Mouse (Mus musculus) limb, embryonic 15.5 days (tissue): ENCODE results near the gene Tmprss4. TPM values are rescaled to one million over a fixed set of nuclear protein-coding genes. Genes with fewer than 3 reads are reported as not detected.

Experiments
- ATAC-seq: fragments of 200-750 bp; cut with Nextera tagmentation; 2 replicates; pipeline ENCODE4 v1.8.0; 2017; ENCODE audit warnings: low read depth, moderate TSS enrichment; ENCODE audit not compliant: insufficient number of reproducible peaks, low FRiP score, low TSS enrichment
- H3K27ac ChIP-seq: fragments of 300-500 bp; sonication (generic); 2 replicates; pipeline ENCODE4 v1.5.1; 2015; ENCODE audit warnings: moderate library complexity, mild to moderate bottlenecking, inconsistent platforms
- H3K27me3 ChIP-seq: fragments of 300-500 bp; sonication (generic); 2 replicates; pipeline ENCODE4 v1.6.1; 2015; ENCODE audit warnings: inconsistent platforms
- H3K36me3 ChIP-seq: fragments of 300-500 bp; sonication (generic); 2 replicates; pipeline ENCODE4 v1.6.1; 2015; ENCODE audit warnings: inconsistent platforms
- H3K4me1 ChIP-seq: fragments of 300-500 bp; sonication (generic); 2 replicates; pipeline ENCODE4 v1.6.1; 2015; ENCODE audit warnings: inconsistent platforms
- H3K4me2 ChIP-seq: fragments of 300-500 bp; sonication (generic); 2 replicates; pipeline ENCODE4 v1.6.1; 2015; ENCODE audit warnings: mild to moderate bottlenecking, inconsistent platforms
- H3K4me3 ChIP-seq: fragments of 300-500 bp; sonication (generic); 2 replicates; pipeline ENCODE4 v1.5.1; 2015; ENCODE audit warnings: mild to moderate bottlenecking, inconsistent platforms
- H3K9ac ChIP-seq: fragments of 300-500 bp; sonication (generic); 2 replicates; pipeline ENCODE4 v1.6.1; 2015; ENCODE audit warnings: inconsistent platforms
- H3K9me3 ChIP-seq: fragments of 300-500 bp; sonication (generic); 2 replicates; pipeline ENCODE4 v1.6.1; 2016; ENCODE audit warnings: inconsistent platforms
- WGBS: fragments of 180-500 bp; shearing (Covaris S2); methylation state at CpG from one replicate; pipeline ENCODE4 v1.1.7; 2015; 5-methylcytosine and 5-hydroxymethylcytosine counted together
- polyA plus RNA-seq: library from polyadenylated mRNA; unstranded; fragments of >200 nt; fragmentation: Nextera tagmentation; extraction: Ambion mirVana; gene quantifications from 2 replicates; pipeline ENCODE4 v1.2.1, GENCODE M21; 2015

Tmprss4 gene
- 22.6 and 23.2 TPM in 2 replicates for polyA plus RNA-seq

DNA sequence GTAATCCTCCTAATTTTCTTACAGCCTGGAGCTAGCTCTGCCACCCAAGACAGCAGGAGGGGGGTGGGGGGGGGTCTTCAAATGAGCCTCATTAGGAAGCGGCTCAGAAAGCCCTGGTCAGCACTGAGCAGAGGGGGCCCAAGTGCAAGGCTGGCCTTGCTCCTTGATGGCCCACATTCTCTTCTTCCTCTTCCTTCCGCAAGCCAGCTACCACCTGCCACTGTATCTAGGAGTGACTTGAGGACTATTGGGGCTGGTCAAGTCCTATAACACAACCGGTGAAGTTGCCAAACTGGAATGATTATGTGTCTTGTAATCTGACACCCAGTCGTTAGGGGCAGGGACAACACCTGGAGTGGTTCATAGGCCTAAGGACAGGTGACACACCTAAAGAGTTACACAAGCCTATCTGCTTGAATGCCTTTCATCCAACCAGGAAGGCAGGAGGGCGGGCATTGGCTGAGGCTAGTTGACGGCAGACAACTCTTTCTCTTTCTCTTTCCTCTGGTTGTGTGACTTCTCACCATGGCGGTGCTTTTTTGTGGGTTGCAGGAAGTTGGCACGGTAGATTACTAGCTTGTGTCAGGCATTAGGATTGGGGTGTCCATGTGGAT lies at the start of gene Tmprss4:
Gene Tmprss4, minus strand, starts transcription at position 296 of the 614 bp plus-strand sequence.
- Histone ChIP-seq H3K4me3 (no peak within 1 kb of the TSS), H3K27me3 (no peaks in the 10 kb centered on the region), H3K36me3 (no peaks in the 10 kb centered on the region), H3K9ac (no peak within 1 kb of the TSS), H3K27ac (0 out of 2 replicates have a peak within 1 kb of the TSS, but pooled peaks have one; percentile 27), H3K9me3 (no peaks in the 10 kb centered on the region), H3K4me2 (no peak within 1 kb of the TSS), H3K4me1 (0 out of 2 replicates have a peak, but pooled peaks cover 3% of the 10 kb centered on the region)
- WGBS, result 56% methylated on average over 8 of the region's 8 CpGs
- ATAC-seq, result no peak

DNA sequence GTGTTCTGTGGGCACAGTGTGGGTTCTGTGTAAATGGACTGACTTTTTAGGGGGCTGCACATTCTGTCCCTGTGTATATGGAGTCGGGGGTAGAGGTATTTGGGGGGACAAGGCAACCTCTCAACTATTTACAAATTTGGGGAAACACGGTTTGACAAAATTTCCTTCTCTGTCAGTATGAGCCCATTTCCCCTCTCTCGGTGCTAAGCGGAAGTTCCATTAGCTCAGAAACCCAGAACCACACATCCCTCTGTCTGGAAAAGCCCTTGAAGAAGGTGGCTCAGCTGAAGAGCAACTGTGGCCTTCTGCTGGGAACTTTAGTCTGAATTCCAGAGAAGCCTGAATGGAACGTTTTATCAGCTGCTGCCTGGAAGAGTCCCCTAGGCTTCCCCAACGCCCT lies 48.5 kb upstream of the Tmprss4 start:
- H3K27me3 ChIP-seq, result no peaks in the 10 kb centered on the region
- no peak for ATAC-seq
- 71% methylated on average over 6 of the region's 6 CpGs for WGBS

DNA sequence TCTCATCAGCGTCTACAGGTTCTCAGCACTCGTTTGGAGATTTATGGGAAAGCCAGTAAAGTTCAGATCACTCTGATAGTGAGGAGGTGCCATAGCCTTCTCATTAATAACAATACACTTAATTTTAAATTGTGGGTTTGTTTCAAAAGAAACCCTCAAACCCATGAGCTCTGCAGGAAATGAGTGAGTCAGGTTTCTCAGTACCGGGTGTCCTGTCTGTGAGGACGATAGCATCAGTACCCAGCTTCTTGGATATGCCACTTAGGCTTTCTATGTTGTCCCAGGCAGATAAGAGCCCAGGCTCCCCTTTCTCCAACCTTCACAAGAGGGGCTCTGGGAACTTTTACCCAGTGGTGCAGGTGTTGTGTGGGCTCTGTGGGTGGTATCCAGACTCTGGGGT lies 48.1 kb upstream of the Tmprss4 start:
- H3K27ac ChIP-seq, result no peak overlapping the region
- H3K4me1 ChIP-seq, result no peaks in the 10 kb centered on the region
- no peaks in the 10 kb centered on the region for H3K27me3 ChIP-seq
- no peak overlapping the region for H3K4me3 ChIP-seq
- H3K4me2 ChIP-seq, result no peak overlapping the region
- no peak for ATAC-seq
- 51% methylated on average over 4 of the region's 4 CpGs for WGBS
- no peaks in the 10 kb centered on the region for H3K9me3 ChIP-seq
- H3K36me3 ChIP-seq, result no peaks in the 10 kb centered on the region
- H3K9ac ChIP-seq, result no peak overlapping the region

More for the DNA sequence above, 48.5 kb upstream of the Tmprss4 start:
- Histone ChIP-seq H3K36me3 (no peaks in the 10 kb centered on the region), H3K9me3 (no peaks in the 10 kb centered on the region), H3K4me1 (no peaks in the 10 kb centered on the region), H3K4me2 (no peak overlapping the region), H3K27ac (no peak overlapping the region), H3K9ac (no peak overlapping the region), H3K4me3 (no peak overlapping the region)

DNA sequence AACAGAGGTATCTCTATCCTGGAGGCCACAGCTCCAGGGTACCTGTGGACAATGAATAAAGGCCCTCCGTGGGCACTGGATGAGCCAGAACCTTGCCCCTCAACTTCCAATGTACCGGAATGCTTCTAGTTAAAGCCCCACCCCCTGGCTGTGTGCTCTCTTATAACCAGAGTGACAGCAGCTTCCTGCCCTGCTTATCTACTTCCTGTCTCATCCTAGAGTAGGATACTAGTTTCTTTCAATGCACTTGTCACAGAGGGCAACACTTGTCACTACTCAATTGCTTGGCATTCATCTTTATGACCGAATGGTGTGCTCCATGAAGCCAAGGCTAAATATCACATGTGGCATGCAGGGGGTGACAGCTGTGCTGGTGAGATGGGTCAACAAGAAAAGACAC lies 47.4 kb upstream of the Tmprss4 start:
- H3K36me3 ChIP-seq, result no peaks in the 10 kb centered on the region
- 67% methylated on average over 3 of the region's 3 CpGs for WGBS
- no peak overlapping the region for H3K4me3 ChIP-seq
- H3K4me1 ChIP-seq, result no peaks in the 10 kb centered on the region
- no peaks in the 10 kb centered on the region for H3K9me3 ChIP-seq
- no peak overlapping the region for H3K9ac ChIP-seq
- ATAC-seq, result no peak
- no peaks in the 10 kb centered on the region for H3K27me3 ChIP-seq
- H3K27ac ChIP-seq, result no peak overlapping the region
- H3K4me2 ChIP-seq, result no peak overlapping the region

DNA sequence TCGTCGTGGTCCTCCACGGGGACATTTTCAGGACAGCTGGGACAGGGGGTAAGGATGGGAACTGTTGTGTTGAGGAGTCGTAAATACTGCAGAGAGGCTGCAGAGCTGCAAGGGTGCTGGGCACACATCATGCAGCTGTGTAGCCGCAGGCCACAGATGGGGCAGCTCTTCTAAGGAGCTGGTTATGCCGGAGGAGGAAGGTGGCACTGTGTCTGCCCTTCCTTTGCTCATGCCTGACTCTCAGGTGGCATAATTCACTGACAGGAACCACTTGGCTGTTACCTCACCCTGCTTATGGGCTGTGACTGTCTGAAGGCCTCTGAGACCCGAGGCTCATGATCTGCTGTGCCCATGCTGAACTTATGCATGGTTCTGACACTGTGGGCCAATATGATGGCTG lies 46.4 kb upstream of the Tmprss4 start:
- no peak overlapping the region for H3K9ac ChIP-seq
- H3K4me3 ChIP-seq, result no peak overlapping the region
- no peaks in the 10 kb centered on the region for H3K27me3 ChIP-seq
- no peak overlapping the region for H3K27ac ChIP-seq
- no peaks in the 10 kb centered on the region for H3K9me3 ChIP-seq
- 77% methylated on average over 7 of the region's 7 CpGs for WGBS
- no peak overlapping the region for H3K4me2 ChIP-seq
- ATAC-seq, result no peak
- no peaks in the 10 kb centered on the region for H3K36me3 ChIP-seq
- no peaks in the 10 kb centered on the region for H3K4me1 ChIP-seq

DNA sequence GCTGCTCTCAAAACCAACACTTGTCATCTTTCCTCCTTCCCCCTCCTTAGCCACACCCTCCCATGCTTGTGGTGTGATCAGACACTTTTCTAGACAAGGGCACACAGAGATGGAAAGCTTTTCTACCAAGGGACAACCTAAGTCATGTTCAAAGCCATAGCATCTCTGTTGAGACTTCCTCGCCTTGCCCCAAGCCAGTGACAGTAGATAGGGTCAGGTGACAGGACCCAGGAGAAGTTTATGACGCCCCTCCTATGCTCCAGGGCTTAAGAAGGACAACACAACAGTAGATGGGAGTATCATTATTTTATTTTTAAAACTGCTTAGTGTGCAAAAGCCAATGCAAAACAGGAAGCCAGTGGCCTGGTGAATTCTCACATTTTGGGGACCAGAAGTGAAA lies 43.6 kb upstream of the Tmprss4 start:
- no peak overlapping the region for H3K9ac ChIP-seq
- no peaks in the 10 kb centered on the region for H3K4me1 ChIP-seq
- H3K36me3 ChIP-seq, result no peaks in the 10 kb centered on the region
- H3K9me3 ChIP-seq, result no peaks in the 10 kb centered on the region
- no peaks in the 10 kb centered on the region for H3K27me3 ChIP-seq
- ATAC-seq, result no peak
- H3K4me2 ChIP-seq, result no peak overlapping the region
- no peak overlapping the region for H3K4me3 ChIP-seq
- H3K27ac ChIP-seq, result no peak overlapping the region
- 73% methylated on average over 2 of the region's 2 CpGs for WGBS

DNA sequence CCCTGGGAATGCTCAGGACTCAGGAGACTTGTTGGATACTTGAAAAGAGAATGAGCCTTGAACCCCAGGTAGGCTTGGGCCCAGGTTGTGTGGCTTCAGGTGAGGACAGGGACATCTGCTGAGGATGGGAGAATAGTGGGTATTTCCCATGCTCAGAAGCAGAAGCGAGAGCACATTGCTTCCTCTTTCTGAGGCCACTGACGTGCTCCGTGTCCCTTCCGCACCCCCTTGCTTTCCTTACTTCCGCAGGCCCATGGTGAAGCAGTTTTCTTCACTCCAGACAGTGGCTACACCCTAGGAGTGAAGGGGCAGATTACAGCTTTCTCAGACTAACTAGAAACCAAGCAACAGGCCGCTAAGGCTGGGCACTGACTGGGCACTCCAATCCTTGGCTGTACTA lies 42.2 kb upstream of the Tmprss4 start:
- 88% methylated on average over 6 of the region's 6 CpGs for WGBS
- H3K9me3 ChIP-seq, result no peaks in the 10 kb centered on the region

DNA sequence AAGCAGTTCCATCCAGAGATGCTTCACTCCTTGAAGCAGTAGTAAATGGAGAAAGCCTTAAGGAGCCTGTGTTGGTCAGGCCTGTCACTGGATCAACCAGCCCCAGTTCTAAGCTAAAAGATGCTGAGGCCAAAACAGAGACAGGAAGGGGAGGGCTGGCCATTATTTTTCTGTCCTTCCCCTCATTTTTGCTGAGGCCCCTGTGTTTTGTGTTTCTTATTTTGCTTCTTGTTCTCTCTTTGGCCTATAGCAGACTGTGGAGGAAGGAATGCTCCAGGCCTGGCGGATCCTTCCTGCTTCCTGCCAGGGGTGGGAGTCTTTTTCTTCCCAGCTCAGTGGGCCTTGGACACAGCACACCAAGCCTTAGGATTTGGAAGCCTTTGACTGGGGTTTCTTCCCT lies 41.5 kb upstream of the Tmprss4 start:
- H3K9me3 ChIP-seq, result no peaks in the 10 kb centered on the region
- WGBS, result 92% methylated on average over 1 of the region's 1 CpGs
- H3K4me1 ChIP-seq, result no peaks in the 10 kb centered on the region
- H3K27me3 ChIP-seq, result no peaks in the 10 kb centered on the region
- H3K4me2 ChIP-seq, result no peak overlapping the region
- no peak overlapping the region for H3K9ac ChIP-seq
- no peak overlapping the region for H3K27ac ChIP-seq
- H3K36me3 ChIP-seq, result no peaks in the 10 kb centered on the region
- no peak for ATAC-seq
- H3K4me3 ChIP-seq, result no peak overlapping the region

More for the DNA sequence above, 42.2 kb upstream of the Tmprss4 start:
- no peaks in the 10 kb centered on the region for H3K27me3 ChIP-seq
- no peak for ATAC-seq
- H3K4me3 ChIP-seq, result no peak overlapping the region
- no peaks in the 10 kb centered on the region for H3K36me3 ChIP-seq
- no peak overlapping the region for H3K27ac ChIP-seq
- H3K4me2 ChIP-seq, result no peak overlapping the region
- H3K9ac ChIP-seq, result no peak overlapping the region
- no peaks in the 10 kb centered on the region for H3K4me1 ChIP-seq

DNA sequence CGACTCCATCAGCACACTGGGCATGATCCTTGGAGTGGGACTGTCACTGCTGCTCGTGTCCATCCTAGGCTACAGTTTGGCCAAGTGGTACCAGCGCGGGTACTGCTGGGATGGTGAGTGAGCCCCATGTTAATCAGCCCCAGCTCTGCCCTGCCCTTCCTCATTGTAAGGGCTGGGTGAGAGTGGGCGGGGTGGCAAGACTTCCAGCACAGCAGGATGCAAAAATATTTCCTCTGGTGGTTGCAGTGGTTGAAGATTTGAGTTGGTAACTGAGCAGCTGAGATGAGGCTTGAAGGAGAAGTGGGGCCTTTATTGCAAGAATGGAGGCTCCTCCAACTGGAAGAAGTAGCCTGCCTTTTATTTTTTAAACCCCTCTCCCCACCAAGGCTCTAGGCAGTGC lies 37.5 kb upstream of the Tmprss4 start:
- Histone ChIP-seq H3K4me2 (no peak overlapping the region), H3K9me3 (no peaks in the 10 kb centered on the region), H3K27me3 (no peaks in the 10 kb centered on the region), H3K27ac (no peak overlapping the region), H3K4me1 (no peaks in the 10 kb centered on the region), H3K9ac (no peak overlapping the region), H3K36me3 (no peaks in the 10 kb centered on the region), H3K4me3 (no peak overlapping the region)
- 71% methylated on average over 5 of the region's 5 CpGs for WGBS
- no peak for ATAC-seq

DNA sequence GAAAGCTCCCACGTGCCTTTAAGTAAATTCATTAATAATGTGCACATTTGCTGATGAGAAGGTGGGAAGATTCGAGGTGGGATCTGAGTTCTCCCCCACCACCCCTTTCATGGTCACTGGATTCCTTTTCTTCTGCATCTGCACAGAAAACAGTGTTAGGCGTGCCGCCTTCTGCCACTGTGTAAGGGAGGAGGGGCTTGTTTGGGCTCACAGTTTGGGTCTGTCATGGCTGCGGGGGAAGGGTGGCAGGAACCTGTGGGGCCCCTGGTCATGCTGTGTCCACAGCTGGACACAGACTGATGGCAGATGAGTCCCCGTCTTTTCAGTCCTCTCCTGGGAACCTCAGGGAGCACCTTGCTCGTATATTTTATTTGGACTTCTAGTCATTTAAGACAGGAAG lies 32.9 kb upstream of the Tmprss4 start:
- 44% methylated on average over 7 of the region's 7 CpGs for WGBS
- no peak overlapping the region for H3K9ac ChIP-seq
- H3K27me3 ChIP-seq, result no peaks in the 10 kb centered on the region
- no peaks in the 10 kb centered on the region for H3K9me3 ChIP-seq
- H3K4me2 ChIP-seq, result no peak overlapping the region
- H3K4me1 ChIP-seq, result no peaks in the 10 kb centered on the region
- ATAC-seq, result no peak
- H3K27ac ChIP-seq, result no peak overlapping the region
- no peaks in the 10 kb centered on the region for H3K36me3 ChIP-seq
- H3K4me3 ChIP-seq, result no peak overlapping the region

DNA sequence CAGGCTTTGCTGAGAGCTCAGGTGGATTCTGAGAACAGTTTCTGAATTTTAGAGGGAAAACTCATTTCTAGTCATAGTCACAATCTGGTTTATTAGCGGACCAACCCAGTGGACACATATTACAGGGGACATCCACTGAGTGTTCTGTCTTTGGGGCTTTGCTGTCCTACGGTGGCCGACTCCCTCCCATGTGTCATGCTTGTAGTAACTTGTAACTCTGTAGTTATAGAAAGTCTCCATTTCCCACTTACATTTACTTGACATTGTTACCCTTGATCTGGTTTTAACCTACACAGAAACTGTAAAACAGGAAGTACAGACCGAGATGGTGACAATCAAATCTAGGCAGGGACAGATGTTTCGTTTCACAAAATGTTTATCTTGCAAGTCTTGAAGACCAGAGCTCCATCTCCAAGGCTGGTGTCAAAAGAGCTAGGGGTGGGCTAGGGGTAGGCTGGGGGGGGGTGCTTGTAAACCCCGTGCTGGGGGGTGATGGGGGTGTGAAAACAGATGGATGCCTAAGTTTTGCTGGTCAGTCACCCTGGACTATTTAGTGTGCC lies 31.9 kb upstream of the Tmprss4 start:
- H3K4me2 ChIP-seq, result no peak overlapping the region
- H3K4me1 ChIP-seq, result no peaks in the 10 kb centered on the region
- H3K9ac ChIP-seq, result no peak overlapping the region
- no peaks in the 10 kb centered on the region for H3K9me3 ChIP-seq
- no peak overlapping the region for H3K4me3 ChIP-seq
- no peak overlapping the region for H3K27ac ChIP-seq
- H3K27me3 ChIP-seq, result no peaks in the 10 kb centered on the region
- no peaks in the 10 kb centered on the region for H3K36me3 ChIP-seq
- ATAC-seq, result no peak
- WGBS, result 72% methylated on average over 6 of the region's 6 CpGs

DNA sequence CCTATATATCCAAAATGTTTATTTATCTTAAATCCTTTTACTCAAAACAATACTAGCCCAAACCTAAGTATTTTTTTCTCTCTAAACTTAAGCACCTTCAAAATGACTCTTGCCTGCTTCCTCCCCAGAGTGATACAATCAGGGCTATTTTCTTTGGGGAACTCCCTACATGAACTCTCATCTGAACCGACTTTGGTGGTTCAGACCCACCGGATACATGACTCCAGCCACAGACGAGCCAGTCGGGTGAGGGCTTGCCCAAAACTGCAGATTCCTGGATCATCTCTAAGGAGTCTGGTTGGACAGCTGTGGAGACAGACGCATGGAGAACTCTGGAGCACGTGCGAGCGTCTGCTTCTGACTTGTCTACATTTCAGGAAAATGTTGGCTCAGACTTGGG lies 25.5 kb upstream of the Tmprss4 start:
- Histone ChIP-seq H3K4me3 (no peak overlapping the region), H3K4me2 (no peak overlapping the region), H3K9ac (no peak overlapping the region), H3K27ac (no peak overlapping the region), H3K9me3 (no peaks in the 10 kb centered on the region), H3K4me1 (no peaks in the 10 kb centered on the region), H3K27me3 (no peaks in the 10 kb centered on the region), H3K36me3 (no peaks in the 10 kb centered on the region)
- 57% methylated on average over 8 of the region's 8 CpGs for WGBS
- ATAC-seq, result no peak

DNA sequence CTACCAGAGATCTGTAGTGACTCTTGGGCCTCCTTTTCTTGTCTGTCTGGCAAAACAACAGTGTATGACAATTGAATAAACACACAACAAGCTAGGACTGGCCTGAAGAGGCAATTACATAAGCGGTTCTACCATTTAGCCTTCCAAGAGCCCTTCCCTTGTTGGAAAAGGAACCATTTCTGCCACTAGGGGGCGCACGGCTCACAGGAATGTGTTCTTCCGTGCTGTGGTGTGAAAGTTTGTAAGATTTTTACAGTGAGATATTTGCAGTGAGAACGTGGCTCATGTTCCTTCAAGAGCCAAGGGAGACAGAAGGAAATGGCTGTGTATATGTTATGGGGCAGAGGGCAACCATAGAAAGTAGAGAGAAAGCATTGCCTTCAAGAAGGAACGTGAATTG lies 17.7 kb upstream of the Tmprss4 start:
- Histone ChIP-seq H3K9ac (no peak overlapping the region), H3K4me2 (no peak overlapping the region), H3K4me3 (no peak overlapping the region), H3K4me1 (no peaks in the 10 kb centered on the region), H3K36me3 (no peaks in the 10 kb centered on the region), H3K27ac (no peak overlapping the region), H3K27me3 (no peaks in the 10 kb centered on the region), H3K9me3 (no peaks in the 10 kb centered on the region)
- WGBS, result 12% methylated on average over 6 of the region's 6 CpGs
- ATAC-seq, result no peak
